Mouse (Mus musculus) spleen, adult 2 months (tissue): ENCODE results near the gene Fam186b.

Experiments used
- CTCF ChIP-seq: fragments of 200-500 bp; IDR thresholded peaks from 2 replicates; pipeline ENCODE4 v1.5.1; 2011; ENCODE audit warnings: mild to moderate bottlenecking, inconsistent platforms; ENCODE audit not compliant: insufficient read depth, insufficient read length, insufficient replicate concordance; ENCODE audit errors: extremely low read depth
- POLR2A ChIP-seq: fragments of 200-500 bp; IDR thresholded peaks from 2 replicates; pipeline ENCODE4 v1.6.1; 2011; ENCODE audit warnings: low read depth, low read length, inconsistent platforms

DNA sequence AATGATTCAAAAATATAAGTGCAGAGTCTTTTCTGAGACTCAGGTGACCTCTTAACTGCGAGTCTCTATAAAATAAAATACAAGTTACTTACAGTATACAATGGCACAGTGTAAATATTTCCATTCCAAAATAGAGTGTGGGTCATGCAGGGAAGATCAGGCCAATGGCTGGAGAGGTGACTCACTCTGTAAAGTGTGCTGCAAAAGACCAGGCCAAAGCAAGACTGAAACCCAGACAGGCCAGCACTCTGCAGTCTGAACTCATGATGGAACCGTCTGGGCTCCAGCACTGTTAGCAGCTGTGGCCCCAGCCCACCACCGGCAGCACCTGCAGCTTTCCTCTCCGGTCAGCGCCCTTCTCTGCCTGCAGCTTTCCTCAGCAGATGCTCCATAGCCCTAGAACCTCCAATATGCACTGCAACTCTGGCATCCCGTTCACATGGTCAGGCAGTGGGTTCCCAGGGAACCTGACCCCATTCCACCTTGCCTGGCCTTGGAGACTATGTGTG lies 40.4 kb downstream of the Fam186b start:
- TF ChIP-seq POLR2A (no peak), CTCF (no peak)
